Mouse (Mus musculus) embryonic fibroblast, embryonic 13.5 days (primary cell): ENCODE measurements around the gene Dmrtb1. TPM values are rescaled to one million over a fixed set of nuclear protein-coding genes. Genes with fewer than 3 reads are reported as not detected.

Experiments
- H3K27ac ChIP-seq: 2 replicates; pipeline ENCODE4 v1.5.1; 2012; ENCODE audit warnings: low read length, control low read depth, inconsistent platforms; ENCODE audit not compliant: insufficient read depth
- H3K4me1 ChIP-seq: 2 replicates; pipeline ENCODE4 v1.6.1; 2011; ENCODE audit warnings: low read length; ENCODE audit not compliant: control insufficient read depth, insufficient read depth
- H3K4me3 ChIP-seq: 2 replicates; pipeline ENCODE4 v1.5.1; 2011; ENCODE audit warnings: mild to moderate bottlenecking, control low read depth, low read length; ENCODE audit not compliant: insufficient read depth
- CTCF ChIP-seq: IDR thresholded peaks from 2 replicates; pipeline ENCODE4 v1.5.1; 2011; ENCODE audit warnings: mild to moderate bottlenecking, control low read depth, low read length, moderate library complexity, borderline replicate concordance; ENCODE audit not compliant: insufficient read depth
- POLR2A ChIP-seq: IDR thresholded peaks from 2 replicates; pipeline ENCODE4 v1.6.1; 2011; ENCODE audit warnings: low read depth, mild to moderate bottlenecking, control low read depth, low read length, moderate library complexity
- polyA plus RNA-seq: library from polyadenylated mRNA; stranded (reverse); fragments of >200 nt; gene quantifications from 2 replicates; pipeline ENCODE4 v1.2.4, GENCODE M21; 2011; ENCODE audit warnings: low read depth; ENCODE audit not compliant: missing spikeins, insufficient read length

Dmrtb1 gene
- polyA plus RNA-seq, 1 experiment, result not detected

DNA sequence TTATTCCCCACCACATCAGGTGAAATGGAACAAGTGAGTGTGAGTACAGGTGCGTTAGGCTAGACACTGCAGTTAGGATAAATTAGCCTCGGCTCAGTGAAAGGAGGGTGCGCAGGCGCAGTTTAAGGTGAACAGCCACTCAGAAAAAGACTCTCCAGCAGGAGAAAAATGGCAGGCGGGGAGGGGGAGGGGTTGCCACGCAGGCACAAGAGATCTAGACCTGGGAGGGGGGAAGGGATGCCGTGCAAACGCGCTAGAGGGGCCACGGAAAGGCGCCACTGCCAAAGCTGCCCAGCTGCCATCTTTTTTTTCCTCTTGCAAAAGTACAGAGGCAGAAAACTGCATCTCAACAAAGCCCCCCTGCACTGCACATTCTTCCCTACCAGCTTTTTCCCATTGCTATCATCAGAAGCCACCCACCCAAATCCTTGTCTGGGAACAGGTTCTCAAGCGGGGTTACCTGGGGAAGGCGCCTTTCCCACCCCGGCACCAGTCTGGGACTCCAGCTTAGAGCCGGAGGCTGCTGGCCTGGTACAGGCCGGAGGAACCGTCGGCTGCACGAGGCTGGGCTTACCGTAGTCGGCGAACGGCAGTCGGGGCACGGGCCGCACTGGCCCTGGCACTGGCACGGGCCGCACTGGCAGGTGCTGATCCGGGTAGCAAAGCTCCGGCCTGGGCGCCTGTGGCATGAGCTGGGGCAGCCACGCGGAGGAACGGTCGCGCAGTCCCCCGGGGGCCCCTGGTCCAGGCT is 849 bp downstream of the Dmrtb1 start:
- no peak overlapping the region for H3K4me3 ChIP-seq
- no peak overlapping the region for H3K27ac ChIP-seq
- no peaks in the 10 kb centered on the region for H3K4me1 ChIP-seq
- TF ChIP-seq CTCF (no peak), POLR2A (no peak)

DNA sequence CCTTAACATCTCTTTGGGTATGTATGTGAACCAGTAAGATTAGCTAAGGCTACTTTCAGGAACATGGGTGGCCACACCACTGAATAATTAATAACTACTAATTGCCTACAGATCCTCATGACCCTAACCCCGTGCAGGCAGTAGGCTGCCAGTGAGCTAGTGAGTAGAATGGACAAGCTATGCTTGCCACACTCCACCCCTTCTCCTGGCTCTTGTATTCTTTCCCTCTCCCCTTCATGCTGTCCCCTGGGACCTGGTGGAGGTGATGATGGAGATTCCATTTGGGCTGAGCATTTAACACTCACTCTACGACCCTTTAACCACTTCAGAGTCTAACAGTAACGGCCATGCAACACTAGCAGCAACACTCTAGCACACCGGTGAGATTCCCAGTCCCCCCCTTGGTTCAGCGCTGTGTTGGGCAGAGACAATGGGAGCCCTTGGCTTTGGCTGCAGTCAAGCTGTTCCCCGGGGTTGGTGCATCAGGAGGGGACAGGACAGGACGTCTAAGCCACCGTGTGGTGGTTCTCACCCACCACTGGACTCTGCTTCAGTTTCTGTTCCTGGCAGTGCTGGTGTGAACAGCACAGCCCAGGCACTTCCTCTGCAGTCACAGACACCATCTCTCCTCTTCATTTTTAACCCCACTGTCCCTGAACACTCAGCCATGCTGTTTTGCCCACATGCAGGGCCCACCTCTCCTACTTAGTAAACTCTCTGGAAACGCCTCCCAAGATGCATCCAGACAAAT is 2.8 kb downstream of the Dmrtb1 start:
- Histone ChIP-seq H3K4me1 (no peaks in the 10 kb centered on the region), H3K4me3 (no peak overlapping the region), H3K27ac (no peak overlapping the region)
- TF ChIP-seq POLR2A (no peak), CTCF (no peak)

- Histone ChIP-seq H3K4me1 (no peaks in the 10 kb centered on the region), H3K4me3 (no peak overlapping the region), H3K27ac (no peak overlapping the region)
- no peak for TF ChIP-seq POLR2A
- no peak for TF ChIP-seq CTCF
These were observed 3.5 kb downstream of the Dmrtb1 start for GRCm38 (mm10) chr4:107680311-107681098.

DNA sequence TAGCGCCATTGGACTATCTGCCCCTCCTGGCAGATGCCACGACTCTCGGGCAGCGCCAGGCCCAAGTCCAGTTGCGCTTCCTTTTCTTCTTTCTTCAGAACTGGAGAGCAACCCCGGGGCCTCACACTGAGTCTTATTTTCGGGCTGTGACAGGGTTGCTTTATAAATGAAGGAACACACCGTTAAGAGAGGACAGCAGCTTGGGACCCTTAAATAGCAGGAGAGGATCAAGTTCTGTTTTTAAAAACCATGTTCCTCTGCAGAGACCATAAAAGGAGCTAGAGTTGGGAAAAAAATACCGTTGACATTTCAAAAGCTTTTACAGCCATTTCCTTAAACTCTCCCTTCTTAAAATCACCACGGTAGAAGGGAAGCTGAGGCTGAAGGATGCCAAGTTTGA is 8.4 kb downstream of the Dmrtb1 start:
- Histone ChIP-seq H3K27ac (no peak overlapping the region), H3K4me3 (no peak overlapping the region), H3K4me1 (0 out of 2 replicates have a peak, but pooled peaks cover 2% of the 10 kb centered on the region)
- TF ChIP-seq CTCF (no peak), POLR2A (no peak)

DNA sequence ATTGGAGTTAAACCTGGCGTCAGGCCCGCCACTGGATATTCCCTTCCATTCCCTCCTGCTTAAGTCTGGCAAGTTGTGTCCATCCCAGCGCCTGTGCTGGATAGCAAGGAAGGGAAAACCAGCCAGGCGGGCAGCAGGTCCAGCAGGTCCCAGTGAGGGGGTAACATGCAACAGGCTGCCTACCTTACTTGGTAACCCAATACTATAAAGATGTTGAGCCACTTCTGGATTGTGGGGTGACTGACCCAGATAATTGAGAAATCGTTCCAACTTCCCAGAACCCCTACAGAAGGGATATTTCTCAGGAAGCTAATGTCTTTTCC is 9.7 kb downstream of the Dmrtb1 start:
- Histone ChIP-seq H3K4me1 (0 out of 2 replicates have a peak, but pooled peaks cover 2% of the 10 kb centered on the region), H3K4me3 (no peak overlapping the region), H3K27ac (no peak overlapping the region)
- no peak for TF ChIP-seq POLR2A
- TF ChIP-seq CTCF, result no peak

DNA sequence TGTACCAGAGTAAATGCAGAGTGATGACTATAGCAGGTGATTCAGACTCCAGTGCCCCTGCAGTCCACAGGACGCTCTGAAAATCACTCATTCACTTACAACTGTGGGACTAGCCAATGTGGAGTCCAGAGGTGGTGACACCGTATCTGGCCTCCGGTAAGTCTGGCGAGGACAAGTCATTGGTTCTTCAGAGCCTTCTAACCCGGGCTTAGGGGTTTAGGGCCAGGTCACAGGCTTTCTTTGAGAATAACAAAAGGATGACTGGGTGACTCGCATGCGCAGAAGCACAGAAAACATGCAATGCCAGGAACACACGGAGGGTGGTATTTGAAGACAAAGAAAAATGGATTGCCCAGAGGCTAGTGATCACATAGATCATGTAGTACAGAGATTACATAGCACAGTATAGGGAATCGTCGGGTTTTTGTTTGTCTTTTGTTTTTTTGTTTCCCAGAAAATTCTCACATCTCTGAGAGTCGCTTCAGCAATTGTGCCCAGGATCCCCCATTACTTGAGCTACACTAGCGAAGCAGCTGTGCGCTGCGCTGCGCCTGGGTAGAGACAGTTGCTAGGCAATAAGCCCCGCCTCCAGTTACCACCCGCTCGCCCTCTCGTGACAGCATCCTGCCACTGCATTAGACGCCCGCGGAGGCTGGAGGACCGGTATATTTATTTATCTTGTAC is 10.2 kb downstream of the Dmrtb1 start:
- Histone ChIP-seq H3K27ac (no peak overlapping the region), H3K4me3 (no peak overlapping the region)

DNA sequence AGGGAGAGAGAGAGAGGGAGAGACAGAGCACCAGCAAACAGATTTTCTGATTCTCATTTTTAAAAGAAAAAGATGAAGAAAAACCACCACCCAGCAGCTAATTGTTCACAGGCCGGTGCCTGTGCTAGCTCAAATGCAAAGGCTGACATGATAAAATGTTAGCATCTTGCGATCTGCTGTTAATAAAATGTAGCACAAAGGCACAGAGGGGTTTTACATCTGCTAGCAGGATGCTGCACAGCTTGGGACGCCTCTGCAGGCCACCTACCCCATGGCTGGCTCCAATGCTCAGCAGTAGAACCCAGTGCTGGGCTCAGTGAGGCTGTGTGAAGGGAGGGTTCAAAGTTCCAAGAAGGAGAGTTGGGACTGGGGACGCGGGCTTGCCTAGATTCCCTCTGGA is 13.3 kb downstream of the Dmrtb1 start:
- no peak for TF ChIP-seq POLR2A
- no peak for TF ChIP-seq CTCF
- H3K27ac ChIP-seq, result no peak overlapping the region
- no peak overlapping the region for H3K4me3 ChIP-seq
- 0 out of 2 replicates have a peak, but pooled peaks cover 2% of the 10 kb centered on the region for H3K4me1 ChIP-seq

More for the DNA sequence above, 10.2 kb downstream of the Dmrtb1 start:
- H3K4me1 ChIP-seq, result 0 out of 2 replicates have a peak, but pooled peaks cover 2% of the 10 kb centered on the region
- TF ChIP-seq CTCF (peak; percentile 40; the same call in 1 of the 2 replicates), POLR2A (no peak)

GRCm38 (mm10) chr4:107668514-107668913 is 15.5 kb downstream of the Dmrtb1 start:
- Histone ChIP-seq H3K4me1 (no peaks in the 10 kb centered on the region), H3K27ac (no peak overlapping the region), H3K4me3 (no peak overlapping the region)
- TF ChIP-seq POLR2A (no peak), CTCF (no peak)

GRCm38 (mm10) chr4:107660649-107661048 is 23.4 kb downstream of the Dmrtb1 start:
- TF ChIP-seq POLR2A (no peak), CTCF (no peak)
- H3K27ac ChIP-seq, result no peak overlapping the region
- no peak overlapping the region for H3K4me3 ChIP-seq
- H3K4me1 ChIP-seq, result no peaks in the 10 kb centered on the region
